Mouse (Mus musculus): ENCODE measurements around the gene Synpo2.

DNA sequence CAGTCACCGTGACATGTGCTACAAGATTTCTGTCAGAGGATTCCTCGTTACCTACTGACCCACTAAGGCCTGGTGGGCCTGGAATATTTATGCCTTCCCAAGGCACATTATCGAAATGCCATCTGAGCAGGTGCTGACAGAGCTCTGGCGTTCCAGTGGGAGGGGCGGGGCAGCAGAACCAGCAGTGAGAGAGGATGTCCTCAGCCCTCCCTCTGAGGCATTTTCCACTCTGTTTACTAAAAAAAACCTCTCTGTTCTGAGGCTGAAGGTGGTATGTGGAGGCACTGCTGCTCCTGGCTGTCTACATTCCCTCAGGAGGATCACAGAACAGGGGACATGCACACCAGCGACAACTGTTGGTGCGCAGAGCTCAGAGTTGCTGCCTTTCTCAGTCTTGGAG lies 1.1 kb upstream of the Synpo2 start:
- TF ChIP-seq HCFC1 (IDR thresholded peaks at IDR 0.05; ENCODE audit: borderline replicate concordance, insufficient read depth, low read length) = no peak
- no peak for TF ChIP-seq ZNF384 (IDR thresholded peaks at IDR 0.05; ENCODE audit: low read depth, low read length)
- TF ChIP-seq MAFK (IDR thresholded peaks at IDR 0.05; ENCODE audit: insufficient read depth, low read depth, low read length) = no peak
